Mouse (Mus musculus) ES-Bruce4 (cell line): ENCODE measurements around the gene Gfod1.

ENCODE experiments used
- CTCF ChIP-seq: IDR thresholded peaks from one replicate; pipeline ENCODE4 v1.8.1; 2011; ENCODE audit warnings: low read depth, low read length
- EP300 ChIP-seq: IDR thresholded peaks from 2 replicates; pipeline ENCODE4 v1.6.1; 2011; ENCODE audit warnings: low read depth, low read length; ENCODE audit not compliant: insufficient read depth

- TF ChIP-seq CTCF (no peak), EP300 (no peak)
Measured at GRCm38 (mm10) chr13:43261287-43261686, 42.7 kb downstream of the Gfod1 start.
